Mouse (Mus musculus) heart, postnatal 36 days (tissue): Measurements from ENCODE around the gene Hic1. TPM values are rescaled to one million over a fixed set of nuclear protein-coding genes. Genes with fewer than 3 reads are reported as not detected.

Experiments used
- DNase-seq, 2 experiments: peaks; one replicate each; pipeline ENCODE4 v3.0.0; 2021 to 2022
- intact Hi-C: fragments of 180-260 bp; cut with DNase I; formaldehyde crosslinking; loops from one replicate; pipeline ENCODE4 v1.15.1; 2025
- total RNA-seq, 2 experiments: library from RNA; stranded (reverse); gene quantifications; 2 replicates each; pipeline ENCODE4 v1.2.3; 2021

Hic1 gene
- total RNA-seq: 10 to 100 TPM; 14.8 to 22.8 TPM

- DNase-seq: no peak
- intact Hi-C loops: loop anchor here (1.0 to 5.0 kb wide), 4 partner anchors 188 to 342 kb away; partner anchors contain the start of genes Smg6 and Srr
Observed at GRCm38 (mm10) chr11:75169405-75170080, at the start of gene Hic1. Gene Hic1 (minus strand): TSS chr11:75169519.

- intact Hi-C loops: no loop called here
- no peak for DNase-seq
Observed at GRCm38 (mm10) chr11:75214081-75214950, 45.0 kb upstream of the Hic1 start.

DNA sequence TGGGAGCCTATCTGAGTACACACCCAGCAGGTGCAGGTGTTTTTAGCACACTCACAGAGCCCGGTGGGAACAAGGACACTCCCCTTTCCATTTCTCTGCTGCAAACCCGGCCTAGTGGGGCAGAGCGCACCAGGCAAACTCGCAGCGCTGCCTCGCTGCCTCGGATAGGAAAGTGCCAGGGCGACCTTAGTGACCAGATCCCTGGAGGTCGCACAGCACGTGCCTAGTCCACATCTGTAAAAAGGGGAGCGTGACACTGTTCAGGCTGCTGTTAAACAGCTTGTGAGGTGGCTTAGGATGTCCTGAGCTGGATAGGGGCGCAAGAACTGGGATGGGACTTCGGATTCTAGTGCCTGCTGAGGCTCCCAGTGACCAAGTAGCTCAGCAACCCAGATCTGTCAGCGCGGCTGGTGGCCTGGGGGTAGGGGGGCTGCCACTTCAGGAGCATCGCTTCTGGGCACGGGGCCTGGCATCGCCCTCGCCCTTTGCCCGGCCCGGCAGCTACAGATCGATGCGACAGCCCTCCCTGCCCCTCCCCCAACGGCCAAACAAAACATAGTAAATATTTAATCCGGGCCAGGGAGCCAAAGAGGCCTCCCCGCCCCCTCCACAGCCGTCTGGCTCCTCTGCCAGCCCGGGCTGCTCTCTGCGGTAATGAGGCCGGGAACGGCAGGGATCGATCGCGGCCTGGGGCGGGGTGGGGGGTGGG is 44.2 kb upstream of the Hic1 start:
- intact Hi-C loops: no loop called here
- DNase-seq: peak in 1 of 2 experiments; percentile 29

GRCm38 (mm10) chr11:75212876-75213275 is 43.6 kb upstream of the Hic1 start:
- intact Hi-C loops: no loop called here
- no peak for DNase-seq

DNA sequence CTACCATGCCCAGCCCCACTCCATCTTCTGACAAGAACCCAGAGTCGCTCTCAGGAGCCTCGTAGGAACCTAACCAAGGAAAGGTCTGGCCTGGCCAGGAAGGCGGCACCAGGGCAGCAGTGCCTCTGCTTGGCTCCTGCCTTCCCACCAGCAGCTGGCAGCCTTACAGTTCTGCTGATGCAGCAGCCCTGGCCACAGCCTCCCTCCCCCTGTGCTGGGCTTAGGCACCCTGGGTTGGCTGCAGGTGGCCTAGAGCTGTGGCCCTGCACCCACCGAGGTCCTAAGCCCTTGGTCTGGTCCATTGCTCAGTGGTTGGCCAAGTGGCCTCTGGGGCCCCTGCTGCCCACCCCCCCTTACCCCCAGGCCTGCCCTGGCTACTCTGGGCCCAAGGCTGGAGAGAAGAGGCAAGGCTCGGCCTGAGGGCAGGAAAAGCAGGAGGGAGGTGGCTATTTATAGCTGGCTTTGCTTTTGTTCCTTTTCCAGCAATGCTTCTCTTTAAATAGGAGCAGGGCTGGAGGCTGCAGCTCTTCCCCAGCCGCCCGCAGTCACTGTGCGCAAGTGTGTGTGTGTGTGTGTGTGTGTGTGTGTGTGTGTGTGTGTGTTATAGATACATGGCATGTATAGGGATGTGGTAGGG is 42.8 kb upstream of the Hic1 start:
- DNase-seq: peak in 1 of 2 experiments; percentile 57
- intact Hi-C loops: no loop called here

DNA sequence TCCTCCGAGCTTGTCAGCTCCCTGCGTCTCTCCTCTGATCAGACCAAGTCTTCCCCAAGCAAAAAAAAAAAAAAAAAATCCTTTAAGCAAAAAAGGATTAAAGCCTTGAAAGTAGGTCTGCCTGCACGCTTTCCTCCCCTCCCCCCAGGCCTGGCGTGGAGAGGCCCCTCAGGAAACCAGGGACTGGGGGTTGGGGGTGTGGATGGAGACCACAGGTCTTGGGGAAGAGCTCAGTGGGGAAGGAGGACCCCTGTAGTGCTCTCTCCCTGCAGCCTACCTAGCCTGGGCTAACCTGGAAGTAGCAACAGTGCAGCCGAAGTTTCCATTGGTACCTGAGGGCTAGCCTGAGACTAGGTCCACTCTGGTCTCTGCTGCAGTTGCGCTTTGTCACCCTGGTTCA is 41.4 kb upstream of the Hic1 start:
- DNase-seq: no peak
- intact Hi-C loops: no loop called here

DNA sequence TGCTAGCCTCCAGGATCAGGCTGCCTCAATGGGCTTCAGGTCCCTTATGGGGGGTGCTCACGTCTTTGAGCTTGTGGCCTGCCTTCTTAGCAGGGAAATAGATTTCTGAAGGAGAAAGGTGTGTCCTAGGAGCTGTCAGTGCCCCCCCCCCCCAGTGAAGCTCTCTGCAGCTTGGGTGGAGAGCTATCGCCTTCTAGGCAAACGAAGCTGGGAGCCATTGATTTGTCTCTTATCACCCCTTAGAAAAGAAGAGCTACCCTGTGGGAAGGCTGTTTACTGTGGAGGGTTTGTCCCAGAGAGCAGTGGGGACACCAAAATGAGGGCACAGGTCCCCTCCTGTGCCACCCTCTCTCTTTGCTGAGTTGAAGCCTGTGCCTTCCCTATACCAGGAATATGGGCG is 40.8 kb upstream of the Hic1 start:
- DNase-seq: no peak
- intact Hi-C loops: no loop called here

DNA sequence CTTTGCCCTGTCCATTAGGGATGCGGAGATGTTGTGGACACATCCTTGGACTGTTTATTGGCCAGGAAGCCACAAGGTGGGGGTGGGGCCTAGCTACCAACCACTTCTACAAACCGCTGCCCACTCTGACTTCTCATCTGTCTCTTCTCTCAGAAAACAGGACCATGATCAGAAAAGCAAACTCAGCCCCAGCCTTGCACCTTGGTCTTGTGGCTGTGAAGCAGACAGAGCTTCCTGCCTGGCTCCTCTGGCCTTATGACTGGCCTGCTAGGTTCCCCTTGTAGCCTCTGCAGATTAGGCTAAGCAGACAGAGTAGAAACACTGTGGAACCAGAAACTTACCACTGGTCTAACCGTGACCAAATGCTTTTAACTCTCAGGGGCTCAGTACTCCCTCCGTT is 40.0 kb upstream of the Hic1 start:
- intact Hi-C loops: no loop called here
- no peak for DNase-seq

DNA sequence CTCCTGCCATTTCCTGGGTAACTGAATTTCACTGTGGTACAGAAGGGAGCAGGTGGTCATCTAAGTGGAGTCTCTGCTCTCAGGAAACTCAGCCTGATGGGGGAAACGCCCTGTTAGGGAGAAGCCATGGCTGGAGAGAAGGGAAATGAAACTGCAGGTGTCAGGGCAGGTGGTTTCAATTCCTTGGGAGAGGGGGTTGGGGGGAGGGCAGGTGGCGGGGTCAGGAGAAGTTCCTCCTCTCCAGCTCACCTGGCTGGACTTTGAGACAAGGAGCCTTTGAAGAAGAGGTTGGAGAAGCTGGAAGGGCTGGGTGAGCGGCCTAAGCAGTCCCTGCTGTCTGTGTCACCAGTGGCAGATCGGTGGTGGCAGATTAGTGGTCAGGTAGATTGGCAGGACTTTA is 37.0 kb upstream of the Hic1 start:
- intact Hi-C loops: no loop called here
- no peak for DNase-seq

GRCm38 (mm10) chr11:75204472-75204871 is 35.2 kb upstream of the Hic1 start:
- intact Hi-C loops: no loop called here
- no peak for DNase-seq

DNA sequence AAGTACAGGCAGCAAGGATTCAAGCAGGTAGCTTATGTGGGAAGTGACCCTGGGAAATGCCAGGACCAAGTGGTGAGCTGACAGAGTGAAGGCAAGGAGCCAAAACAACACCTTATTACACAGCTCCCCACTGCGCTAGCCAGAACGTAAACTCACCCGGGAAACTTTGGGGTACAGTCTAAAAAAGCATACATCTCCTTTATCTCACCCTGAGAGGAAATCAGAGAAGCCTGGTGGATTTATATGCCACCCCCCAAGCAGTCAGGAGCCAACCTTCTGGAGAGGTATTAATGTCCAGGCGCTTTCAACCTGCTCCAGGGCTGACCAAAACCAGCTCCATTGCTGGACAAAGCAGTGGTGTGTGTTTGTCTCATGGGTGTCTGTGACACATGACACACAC is 34.6 kb upstream of the Hic1 start:
- intact Hi-C loops: no loop called here
- no peak for DNase-seq

- DNase-seq: no peak
- intact Hi-C loops: no loop called here
Observed at GRCm38 (mm10) chr11:75201721-75202120, 32.4 kb upstream of the Hic1 start.

DNA sequence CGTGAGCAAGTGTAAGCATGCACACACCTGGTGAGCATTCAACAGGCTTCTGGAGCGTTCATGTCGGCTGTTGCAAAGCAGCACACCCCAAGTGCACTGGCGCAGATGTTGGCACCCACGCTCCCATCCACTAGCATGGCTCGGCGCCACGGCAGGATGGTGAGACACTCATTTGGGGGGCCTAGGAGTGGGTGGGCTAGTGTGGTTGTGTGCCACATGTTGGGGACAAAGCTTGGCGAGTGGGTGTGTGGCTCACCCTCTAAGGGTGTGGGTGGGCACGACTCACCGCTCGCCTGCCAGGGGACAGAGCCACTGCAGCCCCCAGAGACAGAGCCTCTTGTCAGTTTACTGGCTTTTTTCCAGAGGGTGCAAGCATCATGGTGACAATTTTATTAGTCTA is 31.6 kb upstream of the Hic1 start:
- intact Hi-C loops: no loop called here
- DNase-seq: no peak

- no peak for DNase-seq
- intact Hi-C loops: loop anchor here (10.0 kb wide), 1 partner anchor 375 kb away; no protein-coding TSS in a partner anchor
Observed at GRCm38 (mm10) chr11:75199951-75200350, 30.6 kb upstream of the Hic1 start.

GRCm38 (mm10) chr11:75198792-75199191 is 29.5 kb upstream of the Hic1 start:
- no peak for DNase-seq
- intact Hi-C loops: loop anchor here (10.0 kb wide), 1 partner anchor 376 kb away; no protein-coding TSS in a partner anchor

- no peak for DNase-seq
- intact Hi-C loops: loop anchor here (10.0 kb wide), 1 partner anchor 377 kb away; no protein-coding TSS in a partner anchor
Observed at GRCm38 (mm10) chr11:75197956-75198355, 28.6 kb upstream of the Hic1 start.

GRCm38 (mm10) chr11:75196131-75196530 is 26.8 kb upstream of the Hic1 start:
- intact Hi-C loops: loop anchor here (10.0 kb wide), 1 partner anchor 379 kb away; no protein-coding TSS in a partner anchor
- DNase-seq: no peak

DNA sequence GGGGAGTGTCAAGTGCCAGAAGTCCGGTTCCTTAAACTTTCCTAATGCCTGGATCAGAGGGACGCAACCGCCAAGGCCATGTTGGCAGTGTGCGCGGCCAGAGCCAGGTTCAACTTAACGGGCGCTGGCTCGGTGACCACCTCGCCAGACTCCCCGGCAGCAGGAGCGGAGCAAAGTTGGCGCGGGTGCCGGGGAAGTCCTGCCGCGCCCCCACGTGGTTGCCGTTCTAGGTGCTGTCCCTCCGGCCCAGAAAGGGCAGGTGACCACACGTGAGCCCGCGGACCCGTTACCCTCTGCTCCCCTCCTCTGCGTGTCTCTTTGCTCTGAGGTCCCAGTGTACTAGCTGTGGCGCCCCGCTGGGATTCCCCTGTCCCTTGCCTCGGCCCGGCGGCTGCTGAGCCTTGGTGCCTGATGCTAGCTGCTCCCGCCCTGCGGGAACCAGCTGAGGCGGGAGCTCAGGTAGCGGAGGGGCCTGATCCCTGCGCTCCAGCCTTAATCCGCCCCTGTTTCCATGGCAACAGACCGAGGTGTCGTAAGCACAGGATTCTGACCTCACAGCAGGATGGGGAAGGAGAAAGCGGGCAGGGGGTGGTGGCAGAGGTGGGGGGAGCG is 25.6 kb upstream of the Hic1 start:
- peak; percentile 53 to 58 for DNase-seq
- intact Hi-C loops: loop anchor here (5.0 to 10.0 kb wide), 3 partner anchors 152 to 380 kb away; partner anchors contain the start of genes Rpa1 and Smyd4

- DNase-seq: peak; percentile 32 to 55
- intact Hi-C loops: loop anchor here (5.0 to 10.0 kb wide), 3 partner anchors 153 to 381 kb away; partner anchors contain the start of genes Rpa1 and Smyd4
Observed at GRCm38 (mm10) chr11:75194121-75194849, 25.0 kb upstream of the Hic1 start.
